ENCODE assay signal across 12 mouse cellular contexts in genomic region chr19:37320802-37321619, GRCm38 (mm10). TPM values are rescaled to one million over a fixed set of nuclear protein-coding genes. Genes with fewer than 3 reads are reported as not detected.
DNase-seq lines count a peak whose midpoint lies in the region; ATAC-seq and TF ChIP-seq lines count a peak whose summit lies in the region.
"Had no signal": no experiment of that assay in that cellular context is flagged by ENCODE, and none has a peak within 500 bp of the region (broad histone marks: within the 10 kb centered on the region; RNA-seq: fewer than 3 reads in every experiment).

No protein-coding gene starts in this region.

- peaks cover 2% of the 10 kb centered on the region for H3K4me1 ChIP-seq in heart, adult 2 months (ENCODE audit: control insufficient read depth, insufficient read depth, low read length)
- H3K4me1 ChIP-seq in heart, embryonic 12.5 days (replicated peaks) = peaks cover 6% of the 10 kb centered on the region; the same call in 1 of the 2 replicates
- H3K4me1 ChIP-seq: embryonic facial prominence, embryonic 12.5 days had no signal

- TF ChIP-seq POLR2A in heart, adult 2 months (IDR thresholded peaks at IDR 0.05; ENCODE audit: insufficient read depth, low read depth, low read length) = no peak

- intact Hi-C loops in heart, adult 2 months (cut with DNase I) = no loop called here

- TF ChIP-seq EP300 in heart, adult 2 months (IDR thresholded peaks at IDR 0.05; ENCODE audit: insufficient read depth, low read depth, low read length) = no peak

- no peak for TF ChIP-seq CTCF in heart, adult 2 months (IDR thresholded peaks at IDR 0.05)

- ATAC-seq in heart, embryonic 12.5 days (ENCODE audit: insufficient number of reproducible peaks, low FRiP score) = no peak
- peak; percentile 89 for ATAC-seq in megakaryocyte-erythroid progenitor cell, adult 5-6 weeks (replicated peaks; ENCODE audit: low FRiP score, low TSS enrichment, poor library complexity, severe bottlenecking)
- ATAC-seq: activated CD4-positive, CD25-positive, alpha-beta regulatory T cell, adult 4 months; inflammation-experienced regulatory T-cells, adult 6 months had no signal

- no peaks in the 10 kb centered on the region for H3K9me3 ChIP-seq in heart, embryonic 12.5 days (replicated peaks)
- H3K9me3 ChIP-seq: embryonic facial prominence, embryonic 12.5 days had no signal

- H3K4me3 ChIP-seq in heart, adult 2 months = no peak overlapping the region
- H3K4me3 ChIP-seq in heart, embryonic 12.5 days = no peak overlapping the region
- H3K4me3 ChIP-seq: embryonic facial prominence, embryonic 12.5 days had no signal

- no peaks in the 10 kb centered on the region for H3K27me3 ChIP-seq in heart, adult 2 months (ENCODE audit: control insufficient read depth, insufficient read depth, low read length)
- H3K27me3 ChIP-seq in heart, embryonic 12.5 days (replicated peaks) = no peaks in the 10 kb centered on the region
- H3K27me3 ChIP-seq: embryonic facial prominence, embryonic 12.5 days had no signal

- H3K36me3 ChIP-seq in heart, adult 2 months (ENCODE audit: control insufficient read depth, insufficient read depth, low read length) = peaks cover 20% of the 10 kb centered on the region
- H3K36me3 ChIP-seq in heart, embryonic 12.5 days = peaks cover 36% of the 10 kb centered on the region
- H3K36me3 ChIP-seq: embryonic facial prominence, embryonic 12.5 days had no signal

- H3K4me2 ChIP-seq in heart, embryonic 12.5 days = no peak overlapping the region
- H3K4me2 ChIP-seq: embryonic facial prominence, embryonic 12.5 days had no signal

- peak overlapping the region; percentile 71 for H3K27ac ChIP-seq in heart, adult 2 months
- H3K27ac ChIP-seq in heart, embryonic 12.5 days (ENCODE audit: poor library complexity, severe bottlenecking) = no peak overlapping the region
- H3K27ac ChIP-seq: embryonic facial prominence, embryonic 12.5 days; macrophage had no signal

- H3K79me2 ChIP-seq in heart, adult 2 months (replicated peaks; ENCODE audit: control insufficient read depth, insufficient read depth, low read length) = no peaks in the 10 kb centered on the region

- DNase-seq in heart, adult 2 months = peak; percentile 34 to 39
- DNase-seq in testis, postnatal 10 days (ENCODE audit: low spot score) = peak; percentile 68
- no peak for DNase-seq in testis, postnatal 14 days (ENCODE audit: low spot score)
- DNase-seq in gastrocnemius, postnatal 10 days = peak; percentile 31
- no peak for DNase-seq in urinary bladder, postnatal 10 days (ENCODE audit: low spot score)
- no peak for DNase-seq in layer of hippocampus, adult 9-11 months

- 57% methylated on average over 16 of the region's 16 CpGs for WGBS in heart, adult 2 months
- 80% methylated on average over 16 of the region's 16 CpGs for WGBS in heart, embryonic 12.5 days

- no peak overlapping the region for H3K9ac ChIP-seq in heart, adult 2 months (ENCODE audit: low read depth, low read length)
- no peak overlapping the region for H3K9ac ChIP-seq in heart, embryonic 12.5 days
- H3K9ac ChIP-seq: embryonic facial prominence, embryonic 12.5 days had no signal

RNA-seq across cellular contexts. Expression of gene Ide, which starts 16.6 kb away (rescaled TPM):
- total RNA-seq in heart, adult 2 months (2021) = 10 to 100 TPM; 52.2 to 99.8 TPM
- 24.0 and 50.6 TPM in 2 replicates for polyA plus RNA-seq in heart, adult 2 months (2012; rRNA removed)
- polyA plus RNA-seq in heart, embryonic 12.5 days (2016; fragmentation: Nextera tagmentation; extraction: Ambion mirVana) = 62.0 and 62.7 TPM in 2 replicates
- total RNA-seq in gastrocnemius, postnatal 10 days (2021) = 100 to 1,000 TPM in 1 of 2 experiments, 10 to 100 TPM in 1; 83.0 to 129 TPM
- 73.1 and 111 TPM in 2 replicates for total RNA-seq in megakaryocyte-erythroid progenitor cell, adult 5-6 weeks (2014; fragmentation: Nextera tagmentation)
- total RNA-seq in megakaryocyte-erythroid progenitor cell, adult 5-6 weeks (2017) = 89.7 and 103 TPM in 2 replicates

RNA-seq across cellular contexts. Expression of gene Kif11, which starts 55.2 kb away (rescaled TPM):
- total RNA-seq in heart, adult 2 months (2021) = under 1 TPM; 0.34 to 0.66 TPM
- 0.20 and 0.35 TPM in 2 replicates for polyA plus RNA-seq in heart, adult 2 months (2012; rRNA removed)
- polyA plus RNA-seq in heart, embryonic 12.5 days (2016; fragmentation: Nextera tagmentation; extraction: Ambion mirVana) = 53.6 and 57.7 TPM in 2 replicates
- total RNA-seq in gastrocnemius, postnatal 10 days (2021) = 10 to 100 TPM in 1 of 2 experiments, 1 to 10 TPM in 1; 8.4 to 10.2 TPM
- 71.5 and 75.2 TPM in 2 replicates for total RNA-seq in megakaryocyte-erythroid progenitor cell, adult 5-6 weeks (2014; fragmentation: Nextera tagmentation)
- 144 TPM in 2 replicates for total RNA-seq in megakaryocyte-erythroid progenitor cell, adult 5-6 weeks (2017)

Comparison
In these comparisons a context has a peak if more than half of its experiments do, and no peak if none do; other contexts are left out.
1. DNase-seq: peak in heart, adult 2 months (2 of 2), testis, postnatal 10 days (single experiment) and gastrocnemius, postnatal 10 days (single experiment); none in testis, postnatal 14 days (single experiment), urinary bladder, postnatal 10 days (single experiment) and layer of hippocampus, adult 9-11 months (single experiment).
2. RNA of gene Kif11, which starts 55.2 kb away (total RNA-seq): 71.5 to 144 TPM in megakaryocyte-erythroid progenitor cell, adult 5-6 weeks; 8.4 to 10.2 TPM in gastrocnemius, postnatal 10 days and 0.34 to 0.66 TPM in heart, adult 2 months; every median in the first group is over 4 times any median in the second.